Mouse (Mus musculus) stomach, postnatal 0 days (tissue): ENCODE results near the gene Rsph10b.
A peak's percentile ranks its signal among the peaks of the same experiment; 100 is the strongest.

ENCODE experiments used
- CTCF ChIP-seq: IDR thresholded peaks from 2 replicates; pipeline ENCODE4 v1.5.1; 2016; ENCODE audit warnings: antibody characterized with exemption, low read depth, mild to moderate bottlenecking, moderate library complexity
- EP300 ChIP-seq: optimal IDR thresholded peaks from 2 replicates; pipeline ENCODE3; 2016; ENCODE audit warnings: antibody characterized with exemption

- TF ChIP-seq CTCF (peak; percentile 92), EP300 (no peak)
Observed at GRCm38 (mm10) chr5:143974931-143975630, 42.2 kb downstream of the Rsph10b start.
